Mouse (Mus musculus) heart, embryonic 10.5 days (tissue): Measurements from ENCODE around the gene Arfgap3. TPM values are rescaled to one million over a fixed set of nuclear protein-coding genes. Genes with fewer than 3 reads are reported as not detected.
"Not testable (repeated sequence)": the region's sequence is repeated elsewhere in the genome, so short reads cannot be mapped to it uniquely, and the experiment has no call there.

Source experiments
- DNase-seq: peaks from one replicate; pipeline ENCODE4 v3.0.0-alpha.2; 2017; ENCODE audit warnings: low spot score
- H3K27ac ChIP-seq: fragments of 300-500 bp; sonication (generic); 2 replicates; pipeline ENCODE4 v1.5.1; 2016; ENCODE audit warnings: mild to moderate bottlenecking
- H3K27me3 ChIP-seq: fragments of 300-500 bp; sonication (generic); 2 replicates; pipeline ENCODE4 v1.6.1; 2016; ENCODE audit warnings: mild to moderate bottlenecking; ENCODE audit not compliant: poor library complexity, insufficient read depth, severe bottlenecking
- H3K36me3 ChIP-seq: fragments of 300-500 bp; sonication (generic); 2 replicates; pipeline ENCODE4 v1.6.1; 2016; ENCODE audit warnings: mild to moderate bottlenecking, moderate library complexity
- H3K4me1 ChIP-seq: fragments of 300-500 bp; sonication (generic); 2 replicates; pipeline ENCODE4 v1.6.1; 2016; ENCODE audit warnings: mild to moderate bottlenecking
- H3K4me3 ChIP-seq: fragments of 300-500 bp; sonication (generic); 2 replicates; pipeline ENCODE4 v1.5.1; 2016; ENCODE audit warnings: mild to moderate bottlenecking, moderate library complexity
- H3K9me3 ChIP-seq: fragments of 300-500 bp; sonication (generic); 2 replicates; pipeline ENCODE4 v1.6.1; 2016; ENCODE audit warnings: mild to moderate bottlenecking, moderate library complexity
- WGBS: fragments of 180-500 bp; shearing (Covaris S2); methylation state at CpG from one replicate; pipeline ENCODE4 v1.1.7; 2016; 5-methylcytosine and 5-hydroxymethylcytosine counted together
- polyA plus RNA-seq: library from polyadenylated mRNA; unstranded; fragments of >200 nt; fragmentation: Nextera tagmentation; extraction: Ambion mirVana; gene quantifications from 2 replicates; pipeline ENCODE4 v1.2.1, GENCODE M21; 2016

Arfgap3 gene
- polyA plus RNA-seq, 1 experiment from 2014 or later, result 25.8 TPM

GRCm38 (mm10) chr15:83337903-83338870, 11.9 kb downstream of the Arfgap3 start:
- H3K9me3 ChIP-seq, result no peaks in the 10 kb centered on the region
- H3K27ac ChIP-seq, result peak overlapping the region; percentile 63
- no peak overlapping the region for H3K4me3 ChIP-seq
- no peaks in the 10 kb centered on the region for H3K27me3 ChIP-seq
- peaks cover 60% of the 10 kb centered on the region for H3K36me3 ChIP-seq
- peaks cover 23% of the 10 kb centered on the region; the same call in 1 of the 2 replicates for H3K4me1 ChIP-seq
- WGBS, result 72% methylated on average over 8 of the region's 8 CpGs
- no peak for DNase-seq

- H3K4me3 ChIP-seq, result no peak overlapping the region
- no peaks in the 10 kb centered on the region for H3K4me1 ChIP-seq
- H3K9me3 ChIP-seq, result no peaks in the 10 kb centered on the region
- peaks cover 81% of the 10 kb centered on the region for H3K36me3 ChIP-seq
- WGBS, result 78% methylated on average over 3 of the region's 3 CpGs
- DNase-seq, result no peak
- H3K27me3 ChIP-seq, result no peaks in the 10 kb centered on the region
- H3K27ac ChIP-seq, result no peak overlapping the region
These were observed 17.7 kb downstream of the Arfgap3 start for GRCm38 (mm10) chr15:83332373-83332772.

- no peak overlapping the region for H3K27ac ChIP-seq
- H3K9me3 ChIP-seq, result no peaks in the 10 kb centered on the region
- DNase-seq, result no peak
- no peaks in the 10 kb centered on the region for H3K27me3 ChIP-seq
- H3K4me1 ChIP-seq, result no peaks in the 10 kb centered on the region
- WGBS, result 78% methylated on average over 5 of the region's 5 CpGs
- no peak overlapping the region for H3K4me3 ChIP-seq
- H3K36me3 ChIP-seq, result peaks cover 78% of the 10 kb centered on the region
These were observed 21.1 kb downstream of the Arfgap3 start for GRCm38 (mm10) chr15:83328952-83329351.

- 91% methylated on average over 2 of the region's 2 CpGs for WGBS
- Histone ChIP-seq H3K36me3 (peaks cover 67% of the 10 kb centered on the region), H3K9me3 (no peaks in the 10 kb centered on the region), H3K27ac (no peak overlapping the region), H3K4me3 (no peak overlapping the region), H3K27me3 (no peaks in the 10 kb centered on the region), H3K4me1 (no peaks in the 10 kb centered on the region)
- no peak for DNase-seq
These were observed 27.0 kb downstream of the Arfgap3 start for GRCm38 (mm10) chr15:83323071-83323470.

- Histone ChIP-seq H3K27ac (no peak overlapping the region), H3K27me3 (no peaks in the 10 kb centered on the region), H3K4me3 (no peak overlapping the region), H3K36me3 (peaks cover 60% of the 10 kb centered on the region), H3K4me1 (no peaks in the 10 kb centered on the region), H3K9me3 (no peaks in the 10 kb centered on the region)
- no peak for DNase-seq
- 66% methylated on average over 1 of the region's 1 CpGs for WGBS
These were observed 35.1 kb downstream of the Arfgap3 start for GRCm38 (mm10) chr15:83314914-83315313.

- Histone ChIP-seq H3K9me3 (no peaks in the 10 kb centered on the region), H3K36me3 (peaks cover 74% of the 10 kb centered on the region), H3K27ac (no peak overlapping the region), H3K27me3 (no peaks in the 10 kb centered on the region), H3K4me1 (0 out of 2 replicates have a peak, but pooled peaks cover 2% of the 10 kb centered on the region), H3K4me3 (no peak overlapping the region)
- WGBS, result 89% methylated on average over 5 of the region's 5 CpGs
- no peak for DNase-seq
These were observed 40.2 kb downstream of the Arfgap3 start for GRCm38 (mm10) chr15:83309878-83310277.

GRCm38 (mm10) chr15:83308708-83309107, 41.3 kb downstream of the Arfgap3 start:
- H3K36me3 ChIP-seq, result peaks cover 65% of the 10 kb centered on the region
- not testable (repeated sequence) for H3K4me1 ChIP-seq, H3K27ac ChIP-seq, H3K9me3 ChIP-seq, DNase-seq, H3K27me3 ChIP-seq, H3K4me3 ChIP-seq
- WGBS, result 85% methylated on average over 1 of the region's 1 CpGs

GRCm38 (mm10) chr15:83306181-83306580, 43.9 kb downstream of the Arfgap3 start:
- Histone ChIP-seq H3K4me1 (peaks cover 7% of the 10 kb centered on the region; the same call in 1 of the 2 replicates), H3K4me3 (no peak overlapping the region), H3K27ac (no peak overlapping the region), H3K36me3 (peaks cover 51% of the 10 kb centered on the region), H3K27me3 (no peaks in the 10 kb centered on the region), H3K9me3 (no peaks in the 10 kb centered on the region)
- DNase-seq, result no peak
- WGBS, result 92% methylated on average over 12 of the region's 12 CpGs

- Histone ChIP-seq H3K27ac (0 out of 2 replicates have a peak overlapping the region, but pooled peaks have one; percentile 29), H3K4me3 (no peak overlapping the region), H3K27me3 (no peaks in the 10 kb centered on the region), H3K36me3 (peaks cover 52% of the 10 kb centered on the region), H3K4me1 (peaks cover 9% of the 10 kb centered on the region; the same call in 1 of the 2 replicates), H3K9me3 (no peaks in the 10 kb centered on the region)
- no peak for DNase-seq
- 74% methylated on average over 12 of the region's 12 CpGs for WGBS
These were observed 44.7 kb downstream of the Arfgap3 start for GRCm38 (mm10) chr15:83305192-83305921.

- Histone ChIP-seq H3K36me3 (peaks cover 46% of the 10 kb centered on the region), H3K27ac (0 out of 2 replicates have a peak overlapping the region, but pooled peaks have one; percentile 29)
- whole genome bisulfite sequencing, result 91% methylated on average over 9 of the region's 9 CpGs
These were observed 45.2 kb downstream of the Arfgap3 start for GRCm38 (mm10) chr15:83304804-83305191.

GRCm38 (mm10) chr15:83303656-83304484, 46.2 kb downstream of the Arfgap3 start:
- Histone ChIP-seq H3K4me1 (peaks cover 20% of the 10 kb centered on the region), H3K9me3 (no peaks in the 10 kb centered on the region), H3K4me3 (no peak overlapping the region), H3K27me3 (no peaks in the 10 kb centered on the region), H3K36me3 (peaks cover 48% of the 10 kb centered on the region), H3K27ac (no peak overlapping the region)
- 83% methylated on average over 13 of the region's 13 CpGs for WGBS
- DNase-seq, result no peak

More at GRCm38 (mm10) chr15:83304804-83305191, 45.2 kb downstream of the Arfgap3 start:
- Histone ChIP-seq H3K4me3 (no peak overlapping the region), H3K4me1 (peaks cover 15% of the 10 kb centered on the region), H3K27me3 (no peaks in the 10 kb centered on the region), H3K9me3 (no peaks in the 10 kb centered on the region)
- DNase-seq, result no peak

GRCm38 (mm10) chr15:83299916-83300582, 50.0 kb downstream of the Arfgap3 start:
- H3K9me3 ChIP-seq, result no peaks in the 10 kb centered on the region
- no peak for DNase-seq
- no peak overlapping the region for H3K4me3 ChIP-seq
- H3K27ac ChIP-seq, result no peak overlapping the region
- 43% methylated on average over 10 of the region's 10 CpGs for WGBS
- H3K36me3 ChIP-seq, result peaks cover 21% of the 10 kb centered on the region; the same call in 1 of the 2 replicates
- H3K4me1 ChIP-seq, result peaks cover 27% of the 10 kb centered on the region
- H3K27me3 ChIP-seq, result no peaks in the 10 kb centered on the region
